Comparison of ENCODE assay signal across 21 mouse cellular contexts in genomic region chr6:144137397-144137796, GRCm38 (mm10).
A peak's percentile ranks its signal among the peaks of the same experiment; 100 is the strongest.
DNase-seq lines count a peak whose midpoint lies in the region; ATAC-seq and TF ChIP-seq lines count a peak whose summit lies in the region.
"Had no signal": no experiment of that assay in that cellular context is flagged by ENCODE, and none has a peak within 500 bp of the region (broad histone marks: within the 10 kb centered on the region; RNA-seq: fewer than 3 reads in every experiment).

No protein-coding gene starts in this region.

- no peaks in the 10 kb centered on the region for H3K36me3 ChIP-seq in forebrain, embryonic 14.5 days (ENCODE audit: control insufficient read depth, insufficient read depth, low read length)
- H3K36me3 ChIP-seq in forebrain, embryonic 11.5 days (ENCODE audit: control insufficient read depth, insufficient read depth, low read length) = no peaks in the 10 kb centered on the region
- H3K36me3 ChIP-seq in intestine, embryonic 15.5 days = no peaks in the 10 kb centered on the region
- H3K36me3 ChIP-seq in intestine, embryonic 16.5 days (ENCODE audit: control insufficient read depth, insufficient read depth, low read length) = no peaks in the 10 kb centered on the region
- no peaks in the 10 kb centered on the region for H3K36me3 ChIP-seq in forebrain, postnatal 0 days (ENCODE audit: insufficient read depth)
- H3K36me3 ChIP-seq: G1E; hindbrain, embryonic 10.5 days; hindbrain, embryonic 13.5 days had no signal

- H3K4me3 ChIP-seq in forebrain, embryonic 14.5 days (ENCODE audit: low read depth, low read length) = no peak overlapping the region
- no peak overlapping the region for H3K4me3 ChIP-seq in forebrain, embryonic 11.5 days (ENCODE audit: low read depth, low read length)
- H3K4me3 ChIP-seq in intestine, embryonic 15.5 days (replicated peaks) = no peak overlapping the region
- H3K4me3 ChIP-seq in intestine, embryonic 16.5 days (ENCODE audit: low read length) = no peak overlapping the region
- H3K4me3 ChIP-seq in forebrain, postnatal 0 days (ENCODE audit: low read depth, low read length) = no peak overlapping the region
- H3K4me3 ChIP-seq: hindbrain, embryonic 10.5 days; hindbrain, embryonic 13.5 days had no signal

- WGBS in forebrain, embryonic 14.5 days = 78% methylated on average over 5 of the region's 5 CpGs
- 91% methylated on average over 5 of the region's 5 CpGs for WGBS in forebrain, embryonic 11.5 days
- WGBS in intestine, embryonic 15.5 days = 82% methylated on average over 5 of the region's 5 CpGs
- WGBS in intestine, embryonic 16.5 days = 82% methylated on average over 5 of the region's 5 CpGs
- 71% methylated on average over 5 of the region's 5 CpGs for WGBS in forebrain, postnatal 0 days

- no peaks in the 10 kb centered on the region for H3K27me3 ChIP-seq in forebrain, embryonic 14.5 days (replicated peaks; ENCODE audit: control insufficient read depth, insufficient read depth, low read length)
- H3K27me3 ChIP-seq in forebrain, embryonic 11.5 days (ENCODE audit: control insufficient read depth, insufficient read depth, low read length) = no peaks in the 10 kb centered on the region
- no peaks in the 10 kb centered on the region for H3K27me3 ChIP-seq in intestine, embryonic 15.5 days (replicated peaks)
- no peaks in the 10 kb centered on the region for H3K27me3 ChIP-seq in intestine, embryonic 16.5 days (replicated peaks; ENCODE audit: control insufficient read depth, insufficient read depth, low read length)
- no peaks in the 10 kb centered on the region for H3K27me3 ChIP-seq in forebrain, postnatal 0 days (ENCODE audit: insufficient read depth, low read length)
- H3K27me3 ChIP-seq: CH12.LX; hindbrain, embryonic 13.5 days; Patski had no signal

- 0 out of 2 replicates have a peak overlapping the region, but pooled peaks have one; percentile 22 for H3K27ac ChIP-seq in forebrain, embryonic 14.5 days (ENCODE audit: low read depth, low read length)
- no peak overlapping the region for H3K27ac ChIP-seq in forebrain, embryonic 11.5 days (ENCODE audit: low read depth, low read length)
- no peak overlapping the region for H3K27ac ChIP-seq in intestine, embryonic 15.5 days
- H3K27ac ChIP-seq in intestine, embryonic 16.5 days (ENCODE audit: low read length) = no peak overlapping the region
- no peak overlapping the region for H3K27ac ChIP-seq in forebrain, postnatal 0 days (ENCODE audit: low read depth, low read length)
- H3K27ac ChIP-seq: hindbrain, embryonic 10.5 days; hindbrain, embryonic 13.5 days had no signal

- no peak overlapping the region for H3K4me2 ChIP-seq in forebrain, embryonic 14.5 days (ENCODE audit: low read length)
- H3K4me2 ChIP-seq in forebrain, embryonic 11.5 days (ENCODE audit: low read depth, low read length, severe bottlenecking) = no peak overlapping the region
- no peak overlapping the region for H3K4me2 ChIP-seq in intestine, embryonic 15.5 days (replicated peaks)
- H3K4me2 ChIP-seq in intestine, embryonic 16.5 days (ENCODE audit: low read depth, low read length) = no peak overlapping the region
- H3K4me2 ChIP-seq in forebrain, postnatal 0 days (ENCODE audit: low read depth) = no peak overlapping the region
- H3K4me2 ChIP-seq: heart, embryonic 11.5 days; hindbrain, embryonic 13.5 days had no signal

- H3K9me3 ChIP-seq in forebrain, embryonic 14.5 days (replicated peaks; ENCODE audit: control insufficient read depth, low read length) = no peaks in the 10 kb centered on the region
- H3K9me3 ChIP-seq in forebrain, embryonic 11.5 days (ENCODE audit: control insufficient read depth, low read length) = no peaks in the 10 kb centered on the region
- H3K9me3 ChIP-seq in intestine, embryonic 15.5 days = no peaks in the 10 kb centered on the region
- H3K9me3 ChIP-seq in intestine, embryonic 16.5 days (ENCODE audit: control insufficient read depth, low read length) = no peaks in the 10 kb centered on the region
- H3K9me3 ChIP-seq in forebrain, postnatal 0 days (ENCODE audit: low read length) = no peaks in the 10 kb centered on the region
- H3K9me3 ChIP-seq: hindbrain, embryonic 10.5 days; hindbrain, embryonic 13.5 days had no signal

- TF ChIP-seq CTCF in forebrain, postnatal 0 days (IDR thresholded peaks at IDR 0.05; ENCODE audit: low read depth) = no peak

- H3K9ac ChIP-seq in forebrain, embryonic 14.5 days (ENCODE audit: low read length) = no peak overlapping the region
- H3K9ac ChIP-seq in forebrain, embryonic 11.5 days (ENCODE audit: low read length) = no peak overlapping the region
- no peak overlapping the region for H3K9ac ChIP-seq in intestine, embryonic 15.5 days
- H3K9ac ChIP-seq in intestine, embryonic 16.5 days (ENCODE audit: low read depth, low read length) = no peak overlapping the region
- H3K9ac ChIP-seq in forebrain, postnatal 0 days = no peak overlapping the region
- H3K9ac ChIP-seq: hindbrain, embryonic 13.5 days had no signal

- ATAC-seq in forebrain, embryonic 14.5 days = peak; percentile 87; the same call in 1 of the 2 replicates
- no peak for ATAC-seq in forebrain, embryonic 11.5 days (replicated peaks; ENCODE audit: low FRiP score)
- peak; percentile 62 for ATAC-seq in intestine, embryonic 15.5 days
- no peak for ATAC-seq in intestine, embryonic 16.5 days
- ATAC-seq in forebrain, postnatal 0 days = peak; percentile 48
- ATAC-seq: hindbrain, embryonic 16.5 days; Patski had no signal

- DNase-seq in forebrain, embryonic 14.5 days (ENCODE audit: low spot score) = peak; percentile 73
- DNase-seq in forebrain, embryonic 11.5 days (ENCODE audit: low spot score) = no peak
- no peak for DNase-seq in forebrain, postnatal 0 days
- no peak for DNase-seq in adrenal gland, postnatal 25 days
- DNase-seq: adrenal gland, postnatal 10 days; B cell, adult 2 months; cerebellum, adult 18-20 months; cerebellum, adult 9-10 months; cerebellum, postnatal 14 days; gastrocnemius, postnatal 36 days; heart, postnatal 36 days; kidney, adult 2 months had no signal

- H3K4me1 ChIP-seq in forebrain, embryonic 14.5 days (ENCODE audit: control insufficient read depth, insufficient read depth, low read length) = 0 out of 2 replicates have a peak, but pooled peaks cover 2% of the 10 kb centered on the region
- H3K4me1 ChIP-seq in forebrain, embryonic 11.5 days (replicated peaks; ENCODE audit: control insufficient read depth, insufficient read depth, low read length) = no peaks in the 10 kb centered on the region
- H3K4me1 ChIP-seq in intestine, embryonic 15.5 days (replicated peaks) = no peaks in the 10 kb centered on the region
- H3K4me1 ChIP-seq in intestine, embryonic 16.5 days (ENCODE audit: control insufficient read depth, insufficient read depth, low read length) = no peaks in the 10 kb centered on the region
- H3K4me1 ChIP-seq in forebrain, postnatal 0 days (ENCODE audit: insufficient read depth) = 0 out of 2 replicates have a peak, but pooled peaks cover 4% of the 10 kb centered on the region
- H3K4me1 ChIP-seq: hindbrain, embryonic 13.5 days had no signal

Comparison
In these comparisons a context has a peak if more than half of its experiments do, and no peak if none do; other contexts are left out.
1. ATAC-seq: peak in forebrain, embryonic 14.5 days (single experiment), intestine, embryonic 15.5 days (single experiment) and forebrain, postnatal 0 days (single experiment); none in forebrain, embryonic 11.5 days (single experiment) and intestine, embryonic 16.5 days (single experiment).